In the genomic region with DNA sequence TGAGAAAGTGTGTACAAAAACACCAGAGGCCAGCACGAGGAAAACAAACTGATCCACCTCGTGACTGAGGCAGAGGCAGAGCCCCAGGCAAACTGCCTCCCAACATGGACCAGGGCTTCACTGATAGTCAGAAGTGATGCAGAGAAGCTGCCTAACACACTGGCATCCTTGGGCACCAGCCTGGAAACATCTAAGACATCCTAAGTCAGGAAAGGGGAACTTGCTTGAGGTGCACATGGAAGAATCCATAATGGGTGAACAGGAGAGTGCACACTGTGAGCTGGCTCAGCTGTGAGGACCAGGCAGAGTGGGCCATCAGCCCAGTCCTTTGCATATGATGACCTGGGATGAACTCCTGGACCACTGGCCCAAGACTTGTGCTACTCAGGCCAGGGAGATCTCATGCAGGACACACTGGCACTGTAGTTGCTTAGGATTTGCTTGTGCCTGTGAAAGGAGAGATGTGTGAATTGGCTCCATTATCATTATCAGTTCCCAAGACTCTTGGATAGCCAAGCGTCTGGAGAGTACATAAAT, we compare ENCODE assay signal across 17 mouse cellular contexts. TPM values are rescaled to one million over a fixed set of nuclear protein-coding genes. Genes with fewer than 3 reads are reported as not detected.
DNase-seq lines count a peak whose midpoint lies in the region; ATAC-seq and TF ChIP-seq lines count a peak whose summit lies in the region.
"Had no signal": no experiment of that assay in that cellular context is flagged by ENCODE, and none has a peak within 500 bp of the region (broad histone marks: within the 10 kb centered on the region; RNA-seq: fewer than 3 reads in every experiment).

No protein-coding gene starts in this region.

- intact Hi-C loops in gastrocnemius, postnatal 14 days (cut with DNase I; ENCODE audit: low total_unique reads), result no loop called here

- H3K27ac ChIP-seq in cerebellum, adult 2 months (ENCODE audit: insufficient read depth, low read length), result no peak overlapping the region
- no peak overlapping the region for H3K27ac ChIP-seq in lung, embryonic 14.5 days (ENCODE audit: low read depth)
- no peak overlapping the region for H3K27ac ChIP-seq in liver, postnatal 0 days (ENCODE audit: low read depth)
- H3K27ac ChIP-seq: embryonic facial prominence, embryonic 10.5 days; forebrain, embryonic 15.5 days; heart, embryonic 13.5 days; hindbrain, embryonic 15.5 days had no signal

- no peaks in the 10 kb centered on the region; the same call in 1 of the 2 replicates for H3K27me3 ChIP-seq in cerebellum, adult 2 months (ENCODE audit: control insufficient read depth, insufficient read depth, low read length)
- no peaks in the 10 kb centered on the region for H3K27me3 ChIP-seq in lung, embryonic 14.5 days (ENCODE audit: insufficient read depth, low read length)
- peaks cover 13% of the 10 kb centered on the region for H3K27me3 ChIP-seq in liver, postnatal 0 days (ENCODE audit: insufficient read depth, low read length)
- H3K27me3 ChIP-seq: forebrain, embryonic 15.5 days had no signal

- H3K4me1 ChIP-seq in cerebellum, adult 2 months (ENCODE audit: control insufficient read depth, insufficient read depth, low read length), result no peaks in the 10 kb centered on the region
- H3K4me1 ChIP-seq in lung, embryonic 14.5 days (ENCODE audit: insufficient read depth), result 0 out of 2 replicates have a peak, but pooled peaks cover 3% of the 10 kb centered on the region
- H3K4me1 ChIP-seq in liver, postnatal 0 days (ENCODE audit: insufficient read depth), result 0 out of 2 replicates have a peak, but pooled peaks cover 2% of the 10 kb centered on the region

- H3K36me3 ChIP-seq in lung, embryonic 14.5 days (ENCODE audit: insufficient read depth), result peaks cover 90% of the 10 kb centered on the region
- peaks cover 8% of the 10 kb centered on the region; the same call in 1 of the 2 replicates for H3K36me3 ChIP-seq in liver, postnatal 0 days (replicated peaks; ENCODE audit: insufficient read depth, low read length)
- H3K36me3 ChIP-seq: forebrain, embryonic 15.5 days; hindbrain, embryonic 15.5 days had no signal

- no peak overlapping the region for H3K4me3 ChIP-seq in cerebellum, adult 2 months (replicated peaks; ENCODE audit: insufficient read depth, low read depth, low read length)
- H3K4me3 ChIP-seq in lung, embryonic 14.5 days (ENCODE audit: low read depth, low read length), result peak overlapping the region; percentile 64; the same call in 1 of the 2 replicates
- H3K4me3 ChIP-seq in liver, postnatal 0 days (ENCODE audit: low read depth, low read length), result no peak overlapping the region
- H3K4me3 ChIP-seq: embryonic facial prominence, embryonic 10.5 days; forebrain, embryonic 15.5 days; heart, embryonic 13.5 days; hindbrain, embryonic 15.5 days had no signal

- no peak for TF ChIP-seq CTCF in cerebellum, adult 2 months (IDR thresholded peaks at IDR 0.05; ENCODE audit: borderline replicate concordance, insufficient read depth, low read depth, low read length)
- no peak for TF ChIP-seq CTCF in lung, embryonic 14.5 days (IDR thresholded peaks at IDR 0.05; ENCODE audit: low read depth)
- no peak for TF ChIP-seq CTCF in liver, postnatal 0 days (IDR thresholded peaks at IDR 0.05; ENCODE audit: low read depth)

- no peak for TF ChIP-seq EP300 in liver, postnatal 0 days (IDR thresholded peaks at IDR 0.05; ENCODE audit: low read depth)

- DNase-seq in cerebellum, postnatal 10 days, result peak; percentile 31 to 55
- no peak for DNase-seq in cerebellum, adult 2 months
- DNase-seq in lung, embryonic 14.5 days, result no peak
- DNase-seq in lung, postnatal 36 days, result no peak
- DNase-seq in 3134 (ENCODE audit: extremely low read depth, insufficient read length, low spot score), result peak; percentile 62
- no peak for DNase-seq in gastrocnemius, postnatal 14 days
- DNase-seq in liver, postnatal 0 days, result no peak
- DNase-seq: adrenal gland, adult 8-10 months; adrenal gland, postnatal 36 days; cerebellum, adult 8-10 months; heart, postnatal 36 days had no signal

- H3K9ac ChIP-seq in lung, embryonic 14.5 days, result peak overlapping the region; percentile 79; the same call in 1 of the 2 replicates
- H3K9ac ChIP-seq in liver, postnatal 0 days (replicated peaks), result no peak overlapping the region
- H3K9ac ChIP-seq: forebrain, embryonic 15.5 days; heart, embryonic 13.5 days; hindbrain, embryonic 15.5 days had no signal

- H3K9me3 ChIP-seq in lung, embryonic 14.5 days (ENCODE audit: low read depth, low read length), result no peaks in the 10 kb centered on the region
- no peaks in the 10 kb centered on the region for H3K9me3 ChIP-seq in liver, postnatal 0 days (ENCODE audit: low read length)
- H3K9me3 ChIP-seq: forebrain, embryonic 15.5 days; heart, embryonic 13.5 days; hindbrain, embryonic 15.5 days had no signal

- ATAC-seq in lung, embryonic 14.5 days (ENCODE audit: insufficient read depth), result no peak
- 0 out of 2 replicates have a peak, but pooled peaks have one; percentile 22 for ATAC-seq in granulocyte monocyte progenitor cell, adult 5-6 weeks (replicated peaks; ENCODE audit: poor library complexity, severe bottlenecking)
- no peak for ATAC-seq in liver, postnatal 0 days
- ATAC-seq: forebrain, embryonic 15.5 days had no signal

- WGBS in cerebellum, adult 2 months, result 75% methylated on average over 3 of the region's 3 CpGs
- WGBS in lung, embryonic 14.5 days, result 46% methylated on average over 3 of the region's 3 CpGs
- 68% methylated on average over 3 of the region's 3 CpGs for WGBS in liver, postnatal 0 days (ENCODE audit: insufficient replicate concordance)

- peak overlapping the region; percentile 80 for H3K4me2 ChIP-seq in lung, embryonic 14.5 days
- H3K4me2 ChIP-seq in liver, postnatal 0 days (ENCODE audit: low read depth, low read length), result no peak overlapping the region
- H3K4me2 ChIP-seq: forebrain, embryonic 15.5 days; heart, embryonic 13.5 days; hindbrain, embryonic 15.5 days had no signal

- no peak for TF ChIP-seq POLR2A in cerebellum, adult 2 months (IDR thresholded peaks at IDR 0.05; ENCODE audit: borderline replicate concordance, insufficient read depth, low read length)

RNA-seq across cellular contexts. Expression of gene Thbs1, which starts 5.1 kb away (rescaled TPM):
- 0.98 and 1.1 TPM in 2 replicates for polyA plus RNA-seq in cerebellum, adult 2 months (2012; rRNA removed)
- 248 and 287 TPM in 2 replicates for polyA plus RNA-seq in lung, embryonic 14.5 days (2014; fragmentation: Nextera tagmentation; extraction: Ambion mirVana)
- total RNA-seq in granulocyte monocyte progenitor cell, adult 5-6 weeks (2014; fragmentation: Nextera tagmentation), result 0.11 TPM in 1 of 2 replicates, not detected in the other
- 3.2 and 4.7 TPM in 2 replicates for total RNA-seq in granulocyte monocyte progenitor cell, adult 5-6 weeks (2017)
- total RNA-seq in gastrocnemius, postnatal 14 days (2021), result 10 to 100 TPM; 21.7 to 23.0 TPM
- polyA plus RNA-seq in liver, postnatal 0 days (2015; fragmentation: Nextera tagmentation; extraction: Ambion mirVana), result 22.7 and 29.3 TPM in 2 replicates
- total RNA-seq: MEL had no signal

Comparison
In these comparisons a context has a peak if more than half of its experiments do, and no peak if none do; other contexts are left out.
1. DNase-seq: peak in cerebellum, postnatal 10 days (2 of 2) and 3134 (single experiment); none in cerebellum, adult 2 months (0 of 2), lung, embryonic 14.5 days (single experiment), lung, postnatal 36 days (single experiment), gastrocnemius, postnatal 14 days (single experiment) and liver, postnatal 0 days (single experiment).
2. RNA of gene Thbs1, which starts 5.1 kb away (polyA plus RNA-seq): 248 to 287 TPM in lung, embryonic 14.5 days and 22.7 to 29.3 TPM in liver, postnatal 0 days; 0.98 to 1.1 TPM in cerebellum, adult 2 months; every median in the first group is over 10 times any median in the second.